Mouse (Mus musculus) frontal cortex, adult (tissue): ENCODE data around the gene Olfr315.
"Not testable (repeated sequence)": the region's sequence is repeated elsewhere in the genome, so short reads cannot be mapped to it uniquely, and the experiment has no call there.

ENCODE experiments used
- ATAC-seq: cut with Nextera tagmentation; 2 replicates; pipeline ENCODE4 v1.9.2; 2017; ENCODE audit warnings: mild to moderate bottlenecking, moderate library complexity, mixed read lengths; ENCODE audit not compliant: low TSS enrichment

Gene Olfr315

GRCm38 (mm10) chr11:58772888-58773287 is at the start of gene Olfr315:
Gene Olfr315 (plus strand): TSS chr11:58773188.
- no peak for ATAC-seq

GRCm38 (mm10) chr11:58723914-58724313 is 49.1 kb upstream of the Olfr315 start, which contains the start of gene Olfr318:
Gene Olfr318 (minus strand): TSS chr11:58724014.
- no peak for ATAC-seq

- ATAC-seq: not testable (repeated sequence)
Observed at GRCm38 (mm10) chr11:58727896-58728650, 44.9 kb upstream of the Olfr315 start.

- peak; percentile 85 for ATAC-seq
Observed at GRCm38 (mm10) chr11:58733372-58733771, 39.6 kb upstream of the Olfr315 start.

- ATAC-seq: no peak
Observed at GRCm38 (mm10) chr11:58738792-58739262, 34.2 kb upstream of the Olfr315 start, which contains the start of gene Olfr317. Gene Olfr317 (minus strand): TSS chr11:58739212.

- ATAC-seq: not testable (repeated sequence)
Observed at GRCm38 (mm10) chr11:58751096-58751495, 21.9 kb upstream of the Olfr315 start.

- no peak for ATAC-seq
Observed at GRCm38 (mm10) chr11:58752434-58752833, 20.6 kb upstream of the Olfr315 start, which contains the start of gene Olfr316. Gene Olfr316 (plus strand): TSS chr11:58752734.

GRCm38 (mm10) chr11:58782480-58783089 is 9.6 kb downstream of the Olfr315 start, which contains the start of gene Olfr314:
Gene Olfr314 (plus strand): TSS chr11:58782952.
- ATAC-seq: no peak

- no peak for ATAC-seq
Observed at GRCm38 (mm10) chr11:58784182-58784581, 11.2 kb downstream of the Olfr315 start.

GRCm38 (mm10) chr11:58787651-58788050 is 14.7 kb downstream of the Olfr315 start:
- no peak for ATAC-seq

- ATAC-seq: no peak
Observed at GRCm38 (mm10) chr11:58788346-58788745, 15.4 kb downstream of the Olfr315 start.

GRCm38 (mm10) chr11:58789532-58789931 is 16.5 kb downstream of the Olfr315 start:
- no peak for ATAC-seq

- ATAC-seq: no peak
Observed at GRCm38 (mm10) chr11:58790053-58790452, 17.1 kb downstream of the Olfr315 start.

- ATAC-seq: no peak
Observed at GRCm38 (mm10) chr11:58790646-58791045, 17.7 kb downstream of the Olfr315 start.

GRCm38 (mm10) chr11:58795856-58796255 is 22.9 kb downstream of the Olfr315 start:
- ATAC-seq: no peak

- ATAC-seq: peak; percentile 95
Observed at GRCm38 (mm10) chr11:58796850-58797249, 23.9 kb downstream of the Olfr315 start.

GRCm38 (mm10) chr11:58799747-58800146 is 26.8 kb downstream of the Olfr315 start:
- ATAC-seq: peak; percentile 56; the same call in 1 of the 2 replicates

- peak; percentile 78 for ATAC-seq
Observed at GRCm38 (mm10) chr11:58801558-58802228, 28.7 kb downstream of the Olfr315 start, which contains the start of gene Fam183b. Gene Fam183b (minus strand): TSS chr11:58801960.

GRCm38 (mm10) chr11:58803871-58804270 is 30.9 kb downstream of the Olfr315 start:
- ATAC-seq: no peak

- no peak for ATAC-seq
Observed at GRCm38 (mm10) chr11:58804393-58804792, 31.4 kb downstream of the Olfr315 start.

- no peak for ATAC-seq
Observed at GRCm38 (mm10) chr11:58812001-58812400, 39.0 kb downstream of the Olfr315 start.

GRCm38 (mm10) chr11:58814700-58815099 is 41.7 kb downstream of the Olfr315 start, which contains the start of gene Olfr313:
Gene Olfr313 (plus strand): TSS chr11:58815000.
- not testable (repeated sequence) for ATAC-seq
